Comparison of ENCODE assay signal across 24 mouse cellular contexts in the genomic region with DNA sequence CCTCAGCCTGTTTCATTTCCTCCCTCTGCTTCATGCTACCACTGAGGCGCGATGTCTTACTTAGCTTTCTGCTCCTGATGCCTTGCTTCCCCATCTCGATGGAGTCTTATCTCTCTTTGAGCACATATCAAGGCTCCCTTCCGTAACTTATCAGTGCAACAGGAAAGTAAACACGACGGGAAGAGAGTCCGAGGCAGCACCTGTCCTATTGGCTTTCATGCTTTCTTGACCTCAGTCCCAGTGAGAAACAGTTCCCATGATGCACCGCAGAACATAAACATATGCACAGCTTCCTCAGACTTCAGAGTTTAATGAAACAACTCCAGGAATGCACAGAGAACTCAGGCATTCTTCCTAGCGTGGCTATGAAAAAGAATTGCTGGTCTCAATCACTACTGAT.
DNase-seq lines count a peak whose midpoint lies in the region; ATAC-seq lines count a peak whose summit lies in the region.
"Had no signal": no experiment of that assay in that cellular context is flagged by ENCODE, and none has a peak within 500 bp of the region (broad histone marks: within the 10 kb centered on the region; RNA-seq: fewer than 3 reads in every experiment).

No protein-coding gene starts in this region.

- peaks cover 88% of the 10 kb centered on the region for H3K4me1 ChIP-seq in heart, embryonic 12.5 days (replicated peaks)
- peaks cover 31% of the 10 kb centered on the region for H3K4me1 ChIP-seq in lung, embryonic 15.5 days
- H3K4me1 ChIP-seq in forebrain, embryonic 12.5 days, result peaks cover 71% of the 10 kb centered on the region

- no peak for ATAC-seq in heart, embryonic 12.5 days (ENCODE audit: insufficient number of reproducible peaks, low FRiP score)
- ATAC-seq in lung, embryonic 15.5 days (ENCODE audit: borderline replicate concordance, extremely low read depth, low FRiP score, low TSS enrichment), result no peak
- no peak for ATAC-seq in forebrain, embryonic 12.5 days (ENCODE audit: low FRiP score)
- ATAC-seq: forebrain, embryonic 14.5 days; midbrain, embryonic 15.5 days had no signal

- peak overlapping the region; percentile 29 for H3K4me2 ChIP-seq in heart, embryonic 12.5 days
- H3K4me2 ChIP-seq in lung, embryonic 15.5 days, result 0 out of 2 replicates have a peak overlapping the region, but pooled peaks have one; percentile 2
- H3K4me2 ChIP-seq in forebrain, embryonic 12.5 days, result no peak overlapping the region
- H3K4me2 ChIP-seq: hindbrain, embryonic 15.5 days; liver, embryonic 15.5 days; midbrain, embryonic 15.5 days had no signal

- H3K4me3 ChIP-seq in heart, embryonic 12.5 days, result no peak overlapping the region
- no peak overlapping the region for H3K4me3 ChIP-seq in lung, embryonic 15.5 days
- no peak overlapping the region for H3K4me3 ChIP-seq in forebrain, embryonic 12.5 days (replicated peaks)
- H3K4me3 ChIP-seq: erythroblast, embryonic 14.5 days; hindbrain, embryonic 15.5 days; liver, embryonic 15.5 days; midbrain, embryonic 15.5 days; myocyte had no signal

- no peak overlapping the region for H3K9ac ChIP-seq in heart, embryonic 12.5 days
- no peak overlapping the region for H3K9ac ChIP-seq in lung, embryonic 15.5 days
- no peak overlapping the region for H3K9ac ChIP-seq in forebrain, embryonic 12.5 days
- H3K9ac ChIP-seq: hindbrain, embryonic 15.5 days; liver, embryonic 15.5 days; midbrain, embryonic 15.5 days had no signal

- WGBS in heart, embryonic 12.5 days, result 18% methylated on average over 9 of the region's 9 CpGs
- 18% methylated on average over 9 of the region's 9 CpGs for WGBS in lung, embryonic 15.5 days
- 13% methylated on average over 9 of the region's 9 CpGs for WGBS in large intestine, adult 2 months
- 78% methylated on average over 9 of the region's 9 CpGs for WGBS in forebrain, embryonic 12.5 days

- H3K9me3 ChIP-seq in heart, embryonic 12.5 days (replicated peaks), result no peaks in the 10 kb centered on the region
- no peaks in the 10 kb centered on the region for H3K9me3 ChIP-seq in lung, embryonic 15.5 days
- no peaks in the 10 kb centered on the region for H3K9me3 ChIP-seq in forebrain, embryonic 12.5 days
- H3K9me3 ChIP-seq: hindbrain, embryonic 15.5 days; liver, embryonic 15.5 days; midbrain, embryonic 15.5 days had no signal

- H3K27me3 ChIP-seq in heart, embryonic 12.5 days (replicated peaks), result no peaks in the 10 kb centered on the region
- H3K27me3 ChIP-seq in lung, embryonic 15.5 days, result no peaks in the 10 kb centered on the region
- H3K27me3 ChIP-seq in forebrain, embryonic 12.5 days, result no peaks in the 10 kb centered on the region
- H3K27me3 ChIP-seq: hindbrain, embryonic 15.5 days; liver, embryonic 15.5 days; midbrain, embryonic 15.5 days had no signal

- no peaks in the 10 kb centered on the region for H3K36me3 ChIP-seq in heart, embryonic 12.5 days
- H3K36me3 ChIP-seq in lung, embryonic 15.5 days, result no peaks in the 10 kb centered on the region
- no peaks in the 10 kb centered on the region for H3K36me3 ChIP-seq in forebrain, embryonic 12.5 days (replicated peaks)
- H3K36me3 ChIP-seq: hindbrain, embryonic 15.5 days; liver, embryonic 15.5 days; midbrain, embryonic 15.5 days had no signal

- no peak overlapping the region for H3K27ac ChIP-seq in heart, embryonic 12.5 days (ENCODE audit: poor library complexity, severe bottlenecking)
- H3K27ac ChIP-seq in lung, embryonic 15.5 days, result no peak overlapping the region
- H3K27ac ChIP-seq in forebrain, embryonic 12.5 days, result no peak overlapping the region
- H3K27ac ChIP-seq: hindbrain, embryonic 15.5 days; liver, embryonic 15.5 days; midbrain, embryonic 15.5 days had no signal

- no peak for DNase-seq in heart, postnatal 4 days
- no peak for DNase-seq in lung, adult 18-20 months
- DNase-seq in large intestine, adult 2 months (ENCODE audit: low read depth, low spot score), result peak; percentile 31
- no peak for DNase-seq in thymus, postnatal 10 days (ENCODE audit: low spot score in 2 of 2)
- DNase-seq: adrenal gland, postnatal 25 days; B cell, adult 2 months; cerebellum, adult 11-12 months; cerebellum, postnatal 36 days; gastrocnemius, postnatal 14 days; heart, postnatal 10 days; kidney, adult 18-20 months; kidney, postnatal 36 days; layer of hippocampus, adult 9-11 months; lung, postnatal 14 days; right cerebral cortex, postnatal 25 days had no signal
